Mouse (Mus musculus) ZHBTc4 (cell line): ENCODE measurements around the gene Gnrhr.
A peak's percentile ranks its signal among the peaks of the same experiment; 100 is the strongest.

ENCODE experiments used
- DNase-seq: peaks from one replicate; pipeline ENCODE4 v3.0.0-alpha.2; 2011; ENCODE audit warnings: low read depth, low spot score

Gene Gnrhr

DNA sequence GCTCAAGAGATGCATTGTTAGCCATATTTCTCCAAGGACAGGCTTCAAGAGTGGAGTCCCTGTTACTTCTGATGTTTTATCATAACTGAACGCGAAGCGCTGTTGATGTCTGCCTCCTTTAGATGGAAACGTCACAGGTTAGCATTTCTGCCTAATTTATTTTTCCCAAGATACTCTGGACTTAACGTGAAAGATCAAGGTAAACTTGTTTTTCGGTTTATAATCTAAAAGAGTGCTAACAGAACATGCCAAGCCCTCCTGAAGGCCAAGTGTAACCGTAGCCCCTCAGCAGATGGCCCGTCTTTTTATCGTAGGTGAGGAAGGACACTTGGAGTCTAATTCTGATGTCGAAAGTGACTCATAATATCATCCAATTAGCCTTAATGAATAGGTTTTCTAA is at the start of gene Gnrhr:
TSS of gene Gnrhr (minus strand) at position 101 of the 400 bp plus-strand sequence.
- no peak for DNase-seq

GRCm38 (mm10) chr5:86246559-86246958 is 48.9 kb upstream of the Gnrhr start:
- DNase-seq, result peak; percentile 2

DNA sequence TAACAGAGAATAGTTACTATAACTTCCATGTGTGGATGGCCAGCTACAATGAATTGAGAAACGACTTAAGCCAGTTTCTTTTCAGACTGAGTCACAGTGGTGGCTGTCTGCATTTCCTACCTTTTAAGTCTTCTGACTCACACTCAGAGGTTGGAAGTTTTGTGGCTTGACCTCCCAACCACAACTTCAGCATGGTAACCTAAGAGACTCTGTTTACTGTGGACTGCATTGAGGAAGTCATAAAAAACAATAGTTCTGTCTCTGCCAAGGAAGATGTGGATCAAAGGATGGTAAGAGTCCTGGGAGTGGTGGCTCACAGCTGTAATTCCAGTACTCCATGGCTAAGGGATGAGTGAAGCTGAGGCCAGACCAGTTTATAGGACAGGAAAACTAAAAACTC is 47.2 kb upstream of the Gnrhr start:
- no peak for DNase-seq

- no peak for DNase-seq
These were observed 46.6 kb upstream of the Gnrhr start for GRCm38 (mm10) chr5:86244275-86244674.

- no peak for DNase-seq
These were observed 29.6 kb upstream of the Gnrhr start for GRCm38 (mm10) chr5:86227156-86227853.

GRCm38 (mm10) chr5:86191356-86191755 is 6.3 kb downstream of the Gnrhr start:
- DNase-seq, result peak; percentile 67

- DNase-seq, result peak; percentile 79
These were observed 6.9 kb downstream of the Gnrhr start for GRCm38 (mm10) chr5:86190770-86191169.

GRCm38 (mm10) chr5:86190290-86190689 is 7.4 kb downstream of the Gnrhr start:
- no peak for DNase-seq

DNA sequence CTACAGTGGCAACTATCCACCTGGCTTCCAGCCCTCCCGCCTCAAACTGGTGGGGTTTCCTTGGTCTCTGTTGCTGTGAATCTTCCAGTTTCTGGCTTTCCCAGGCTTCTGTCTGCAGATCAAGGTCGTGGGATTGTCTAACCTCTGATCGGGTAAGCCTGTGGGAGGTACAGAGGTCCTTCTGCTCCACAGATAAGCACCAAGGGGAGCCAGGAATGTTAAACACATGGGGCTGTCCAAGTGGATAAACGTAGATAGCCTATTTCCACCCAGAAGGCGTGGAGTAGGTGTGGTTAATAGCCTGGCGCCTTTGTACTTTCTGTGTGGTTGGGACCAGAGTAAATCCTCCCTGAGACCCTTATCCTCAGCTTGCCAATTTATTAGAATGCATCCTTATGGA is 10.3 kb downstream of the Gnrhr start:
- peak; percentile 50 for DNase-seq

DNA sequence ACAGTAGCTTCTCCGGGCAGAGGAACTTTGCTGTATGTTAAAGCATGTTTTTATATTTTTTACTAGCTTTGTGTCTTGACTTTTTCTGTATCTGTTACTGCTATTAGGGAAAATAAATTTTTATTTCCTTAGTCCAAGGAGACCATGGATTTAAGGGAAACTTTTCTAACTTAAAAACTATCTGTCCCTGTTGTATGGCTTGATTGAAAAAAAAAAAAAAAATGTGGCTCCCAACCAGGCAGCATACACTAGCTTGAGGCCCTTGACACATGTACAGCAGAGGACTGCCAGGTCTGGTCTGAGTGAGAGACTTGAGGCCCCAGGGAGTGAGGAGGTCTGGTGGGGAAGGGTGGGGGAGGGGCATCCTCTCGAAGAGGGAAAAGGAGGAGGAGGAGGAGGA is 23.9 kb downstream of the Gnrhr start:
- DNase-seq, result peak; percentile 14

DNA sequence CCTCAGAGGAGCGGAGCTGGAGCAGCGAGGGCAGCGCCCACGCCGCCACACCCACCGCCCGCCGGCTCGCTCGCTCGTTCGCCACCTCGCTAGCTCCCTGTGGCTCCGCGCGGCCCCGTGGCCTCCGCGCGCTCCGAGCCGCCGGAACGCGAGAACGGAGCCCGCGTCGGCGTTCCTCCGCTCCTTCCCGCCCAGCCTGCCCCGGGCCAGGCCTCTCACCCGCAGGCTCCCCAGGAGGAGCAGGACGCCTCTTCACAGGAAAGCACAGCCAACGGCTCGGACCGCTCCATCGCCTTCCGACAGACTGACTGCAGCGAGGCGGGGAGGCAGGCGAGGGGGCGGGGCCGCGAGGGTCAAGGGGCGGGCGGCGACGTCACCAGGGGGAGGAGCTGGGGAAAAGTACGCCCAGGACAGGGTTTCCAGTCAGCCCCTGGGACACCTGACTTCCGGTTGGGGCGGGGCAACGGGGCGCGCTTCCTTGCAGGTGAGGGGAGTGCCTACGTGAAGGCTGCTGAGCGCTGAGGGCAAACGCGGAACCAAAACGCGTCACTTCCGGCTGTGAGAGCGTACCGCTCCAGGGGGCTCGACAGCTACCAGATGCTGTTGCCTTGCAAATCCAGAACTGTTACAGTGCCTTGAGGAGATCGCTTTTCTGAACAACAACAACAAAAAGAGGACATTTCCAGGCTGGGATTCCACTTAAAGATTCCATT is 25.1 kb downstream of the Gnrhr start, which contains the start of gene Uba6:
TSS of gene Uba6 (minus strand) at position 355 of the 713 bp plus-strand sequence.
- peak; percentile 99 for DNase-seq

DNA sequence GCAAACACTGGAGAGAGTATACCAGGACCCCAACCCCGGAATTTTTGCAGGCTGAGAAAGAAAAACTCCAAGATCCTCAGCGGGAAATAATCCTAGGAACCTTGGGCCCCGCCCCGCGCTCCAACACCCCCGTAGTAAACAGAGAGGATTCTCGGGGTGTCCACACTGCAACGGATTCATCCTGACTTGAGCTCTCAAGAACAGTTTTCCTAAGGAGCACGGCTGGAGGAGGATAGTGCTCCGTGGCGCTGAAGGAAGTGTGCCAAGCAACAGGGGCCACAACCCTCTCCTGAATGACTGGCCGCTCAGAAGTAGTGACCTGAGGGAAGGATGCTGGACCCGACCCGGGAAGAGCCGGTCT is 25.6 kb downstream of the Gnrhr start:
- no peak for DNase-seq
